Mouse (Mus musculus): ENCODE measurements around the gene Ezr. TPM values are rescaled to one million over a fixed set of nuclear protein-coding genes. Genes with fewer than 3 reads are reported as not detected.

Gene Ezr
- polyA plus RNA-seq, 1 experiment from 2014 or later = 97.3 TPM

GRCm38 (mm10) chr17:6776576-6776975 lies 6.0 kb downstream of the Ezr start:
- H3K4me1 ChIP-seq (ENCODE audit: insufficient read depth) = peaks cover 22% of the 10 kb centered on the region
- no peaks in the 10 kb centered on the region for H3K9me3 ChIP-seq (ENCODE audit: low read depth, low read length)
- DNase-seq (no peak), ATAC-seq (ENCODE audit: insufficient read depth) (no peak)
- no peaks in the 10 kb centered on the region for H3K36me3 ChIP-seq (ENCODE audit: insufficient read depth)
- no peak overlapping the region for H3K9ac ChIP-seq
- 44% methylated on average over 5 of the region's 5 CpGs for WGBS
- H3K27ac ChIP-seq (ENCODE audit: low read depth) = peak overlapping the region; percentile 25; the same call in 1 of the 2 replicates
- peaks cover 13% of the 10 kb centered on the region for H3K27me3 ChIP-seq (ENCODE audit: insufficient read depth, low read length)
- TF ChIP-seq CTCF (IDR thresholded peaks at IDR 0.05; ENCODE audit: low read depth) = no peak
- H3K4me2 ChIP-seq = no peak overlapping the region
- H3K4me3 ChIP-seq (ENCODE audit: low read depth, low read length) = no peak overlapping the region

DNA sequence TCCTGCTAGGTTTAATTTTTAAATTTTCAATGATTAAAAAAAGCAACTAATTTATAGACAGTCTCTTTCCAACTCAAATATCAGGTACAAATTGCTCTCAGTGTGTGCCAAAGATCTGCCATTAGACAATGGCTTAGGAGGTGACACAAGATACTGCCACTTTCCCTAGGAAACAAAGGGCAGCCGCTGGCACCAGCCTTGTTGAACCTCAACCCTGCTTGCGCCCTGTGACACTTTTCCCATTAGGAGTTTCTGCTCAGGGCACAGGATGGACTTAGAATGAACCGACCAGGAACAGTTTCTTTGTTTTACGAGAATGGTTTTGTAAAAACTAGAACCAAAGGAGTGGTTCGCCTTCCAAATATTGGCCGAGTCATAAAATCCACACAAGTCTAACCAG lies 6.5 kb downstream of the Ezr start:
- ATAC-seq (ENCODE audit: insufficient read depth) (no peak), DNase-seq (no peak)
- Histone ChIP-seq H3K27me3 (ENCODE audit: insufficient read depth, low read length) (peaks cover 10% of the 10 kb centered on the region), H3K9ac (no peak overlapping the region), H3K4me1 (ENCODE audit: insufficient read depth) (peaks cover 22% of the 10 kb centered on the region), H3K36me3 (ENCODE audit: insufficient read depth) (no peaks in the 10 kb centered on the region), H3K4me3 (ENCODE audit: low read depth, low read length) (no peak overlapping the region), H3K4me2 (no peak overlapping the region), H3K27ac (ENCODE audit: low read depth) (peak overlapping the region; percentile 25; the same call in 1 of the 2 replicates), H3K9me3 (ENCODE audit: low read depth, low read length) (no peaks in the 10 kb centered on the region)
- WGBS = 58% methylated on average over 6 of the region's 6 CpGs
- TF ChIP-seq CTCF (IDR thresholded peaks at IDR 0.05; ENCODE audit: low read depth) = no peak

DNA sequence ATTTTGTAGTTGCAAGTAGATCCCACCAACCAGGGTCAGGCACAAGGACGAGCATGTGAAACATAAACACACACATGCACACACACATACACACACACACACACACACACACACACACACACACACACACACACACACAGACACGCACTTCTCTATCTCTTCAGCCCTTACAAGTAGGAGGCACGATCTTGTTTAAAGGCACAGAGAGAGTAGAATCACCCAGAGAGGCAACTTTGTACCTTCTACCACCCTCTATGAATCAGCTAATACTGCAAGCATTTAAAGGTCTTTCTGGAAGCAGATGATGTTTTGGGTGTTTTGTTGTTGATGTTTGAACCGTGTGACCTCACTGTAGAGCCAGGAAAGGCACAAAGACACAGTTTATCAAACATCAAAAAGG lies 6.9 kb downstream of the Ezr start:
- Histone ChIP-seq H3K4me3 (ENCODE audit: low read depth, low read length) (no peak overlapping the region), H3K27ac (ENCODE audit: low read depth) (0 out of 2 replicates have a peak overlapping the region, but pooled peaks have one; percentile 25), H3K27me3 (ENCODE audit: insufficient read depth, low read length) (peaks cover 6% of the 10 kb centered on the region), H3K9me3 (ENCODE audit: low read depth, low read length) (no peaks in the 10 kb centered on the region), H3K4me1 (ENCODE audit: insufficient read depth) (peaks cover 22% of the 10 kb centered on the region), H3K36me3 (ENCODE audit: insufficient read depth) (no peaks in the 10 kb centered on the region), H3K9ac (no peak overlapping the region), H3K4me2 (no peak overlapping the region)
- WGBS = 57% methylated on average over 4 of the region's 4 CpGs
- DNase-seq = no peak
- no peak for ATAC-seq (ENCODE audit: insufficient read depth)
- no peak for TF ChIP-seq CTCF (IDR thresholded peaks at IDR 0.05; ENCODE audit: low read depth)

DNA sequence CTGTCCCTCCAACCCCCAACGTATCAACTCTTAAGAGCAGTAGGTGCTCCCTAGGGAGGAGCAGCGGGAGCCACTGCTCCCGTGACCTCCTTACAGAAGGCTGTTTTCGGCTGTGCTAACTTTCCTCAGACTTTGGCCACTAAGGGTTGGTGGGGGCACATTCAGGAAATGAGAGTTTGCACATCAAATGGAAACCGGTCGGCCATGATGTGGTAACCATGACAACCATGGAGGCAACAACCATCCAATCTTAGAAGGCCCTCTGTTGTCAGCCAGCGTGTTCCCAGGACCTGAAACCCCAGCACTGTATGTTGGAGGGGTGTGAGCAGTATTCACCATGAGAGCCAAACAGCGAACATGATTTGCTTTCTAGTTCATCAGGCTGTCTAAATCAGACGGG lies 7.4 kb downstream of the Ezr start:
- H3K4me3 ChIP-seq (ENCODE audit: low read depth, low read length) = no peak overlapping the region
- no peak overlapping the region for H3K9ac ChIP-seq
- WGBS = 74% methylated on average over 9 of the region's 9 CpGs
- TF ChIP-seq CTCF (IDR thresholded peaks at IDR 0.05; ENCODE audit: low read depth) = no peak
- H3K27me3 ChIP-seq (ENCODE audit: insufficient read depth, low read length) = peaks cover 4% of the 10 kb centered on the region; the same call in 1 of the 2 replicates
- no peaks in the 10 kb centered on the region for H3K9me3 ChIP-seq (ENCODE audit: low read depth, low read length)
- H3K4me1 ChIP-seq (ENCODE audit: insufficient read depth) = peaks cover 22% of the 10 kb centered on the region
- no peak overlapping the region for H3K27ac ChIP-seq (ENCODE audit: low read depth)
- DNase-seq = no peak
- ATAC-seq (ENCODE audit: insufficient read depth) = no peak
- no peak overlapping the region for H3K4me2 ChIP-seq
- no peaks in the 10 kb centered on the region for H3K36me3 ChIP-seq (ENCODE audit: insufficient read depth)

GRCm38 (mm10) chr17:6773249-6773966 lies 9.2 kb downstream of the Ezr start:
- Histone ChIP-seq H3K9me3 (ENCODE audit: low read depth, low read length) (no peaks in the 10 kb centered on the region), H3K9ac (no peak overlapping the region), H3K36me3 (ENCODE audit: insufficient read depth) (no peaks in the 10 kb centered on the region), H3K27me3 (ENCODE audit: insufficient read depth, low read length) (no peaks in the 10 kb centered on the region), H3K4me3 (ENCODE audit: low read depth, low read length) (no peak overlapping the region), H3K4me2 (no peak overlapping the region), H3K4me1 (ENCODE audit: insufficient read depth) (peaks cover 11% of the 10 kb centered on the region), H3K27ac (ENCODE audit: low read depth) (peak overlapping the region; percentile 86; the same call in 1 of the 2 replicates)
- TF ChIP-seq CTCF (IDR thresholded peaks at IDR 0.05; ENCODE audit: low read depth) = no peak
- 80% methylated on average over 14 of the region's 14 CpGs for WGBS
- DNase-seq (no peak), ATAC-seq (ENCODE audit: insufficient read depth) (no peak)

DNA sequence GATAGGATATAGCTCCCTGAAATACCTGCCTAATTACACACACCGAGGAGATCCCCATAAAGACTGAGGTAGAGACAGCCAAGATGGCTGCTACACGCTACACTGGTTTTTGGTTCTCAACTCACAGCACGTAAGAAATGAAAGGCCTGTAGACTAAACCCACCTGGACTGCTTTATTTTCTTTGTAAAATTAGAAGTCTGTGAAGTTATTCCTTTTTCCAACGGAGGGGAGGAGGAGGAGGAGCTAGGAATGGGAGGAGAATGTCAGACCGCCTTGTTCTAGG lies 10.2 kb downstream of the Ezr start:
- WGBS = 63% methylated on average over 5 of the region's 5 CpGs
- Histone ChIP-seq H3K4me2 (no peak overlapping the region), H3K36me3 (ENCODE audit: insufficient read depth) (no peaks in the 10 kb centered on the region), H3K4me1 (ENCODE audit: insufficient read depth) (peaks cover 16% of the 10 kb centered on the region), H3K27me3 (ENCODE audit: insufficient read depth, low read length) (no peaks in the 10 kb centered on the region), H3K9me3 (ENCODE audit: low read depth, low read length) (no peaks in the 10 kb centered on the region), H3K4me3 (ENCODE audit: low read depth, low read length) (no peak overlapping the region), H3K27ac (ENCODE audit: low read depth) (peak overlapping the region; percentile 86), H3K9ac (no peak overlapping the region)
- no peak for DNase-seq
- no peak for TF ChIP-seq CTCF (IDR thresholded peaks at IDR 0.05; ENCODE audit: low read depth)
- peak; percentile 48; the same call in 1 of the 2 replicates for ATAC-seq (ENCODE audit: insufficient read depth)

- Histone ChIP-seq H3K4me3 (ENCODE audit: low read depth, low read length) (no peak overlapping the region), H3K4me2 (peak overlapping the region; percentile 31; the same call in 1 of the 2 replicates), H3K36me3 (ENCODE audit: insufficient read depth) (no peaks in the 10 kb centered on the region), H3K27me3 (ENCODE audit: insufficient read depth, low read length) (no peaks in the 10 kb centered on the region), H3K9ac (no peak overlapping the region), H3K9me3 (ENCODE audit: low read depth, low read length) (no peaks in the 10 kb centered on the region), H3K4me1 (ENCODE audit: insufficient read depth) (peaks cover 13% of the 10 kb centered on the region), H3K27ac (ENCODE audit: low read depth) (peak overlapping the region; percentile 86)
- no peak for TF ChIP-seq CTCF (IDR thresholded peaks at IDR 0.05; ENCODE audit: low read depth)
- no peak for ATAC-seq (ENCODE audit: insufficient read depth)
- 59% methylated on average over 16 of the region's 16 CpGs for whole genome bisulfite sequencing
- DNase-seq = peak; percentile 47
Measured at GRCm38 (mm10) chr17:6771661-6772489, 10.7 kb downstream of the Ezr start.

Data from lung, embryonic 14.5 days (tissue).